Mouse (Mus musculus) cerebral cortex, adult 2 months (tissue): ENCODE results near the gene Bach2.

Source experiments
- WGBS: fragments of 180-500 bp; shearing (Covaris S2); methylation state at CpG from one replicate; pipeline ENCODE4 v1.1.7; 2018; 5-methylcytosine and 5-hydroxymethylcytosine counted together

Bach2 gene

DNA sequence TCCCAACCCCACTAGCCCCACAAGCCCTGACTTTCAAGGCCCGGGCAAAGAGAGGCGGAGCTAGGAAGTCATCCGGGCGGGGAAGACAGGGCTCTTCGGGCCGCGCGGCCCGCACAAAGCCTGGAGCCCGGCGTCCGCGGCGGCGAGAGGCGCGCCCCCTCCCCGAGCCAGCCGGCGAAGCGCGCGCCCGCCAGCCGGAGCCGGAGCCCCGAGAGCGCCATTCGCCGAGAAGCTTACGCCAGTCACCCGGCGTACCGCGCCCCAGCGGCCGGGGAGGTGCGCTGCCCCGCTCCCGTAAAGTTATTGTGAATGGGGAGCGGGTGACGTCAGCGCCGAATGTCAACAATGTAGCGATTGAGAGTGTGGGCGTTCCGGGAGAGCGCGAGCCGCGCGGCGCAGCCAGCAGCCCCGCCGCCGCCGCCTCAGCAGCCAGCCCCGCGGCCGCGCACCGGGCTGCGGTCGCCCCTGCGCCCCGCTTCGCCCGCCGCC is at the start of gene Bach2:
TSS of gene Bach2 (plus strand) at position 439 of the 489 bp plus-strand sequence.
- WGBS: under 1% methylated on average over 67 of the region's 69 CpGs

DNA sequence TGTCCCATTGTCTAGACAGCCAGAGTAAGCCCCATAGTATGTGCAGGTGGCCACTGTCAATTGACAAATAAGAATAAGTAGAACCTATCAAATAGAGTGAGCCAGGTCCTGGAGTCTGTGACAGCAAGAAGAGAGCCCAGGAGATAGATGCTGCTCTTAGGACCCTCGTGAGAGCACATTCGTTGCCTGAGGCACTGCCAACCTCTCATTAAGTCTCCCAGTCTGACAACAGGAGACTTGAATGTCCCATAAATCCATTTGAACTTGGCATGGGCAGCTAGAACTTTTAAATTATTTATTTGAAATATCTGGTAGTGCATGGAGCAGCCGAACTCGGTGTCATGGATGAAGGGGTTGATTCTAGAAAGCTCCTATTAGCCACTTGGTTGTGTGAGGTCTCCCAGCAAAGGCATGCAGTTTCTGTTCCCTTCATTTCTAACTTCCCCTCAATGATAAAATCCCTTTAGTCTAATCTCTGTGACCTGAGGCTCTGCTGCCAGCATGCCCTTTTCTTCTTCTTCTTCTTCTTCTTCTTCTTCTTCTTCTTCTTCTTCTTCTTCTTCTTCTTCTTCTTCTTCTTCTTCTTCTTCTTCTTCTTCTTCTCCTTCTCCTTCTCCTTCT is 49.1 kb upstream of the Bach2 start:
- WGBS: 59% methylated on average over 4 of the region's 4 CpGs

DNA sequence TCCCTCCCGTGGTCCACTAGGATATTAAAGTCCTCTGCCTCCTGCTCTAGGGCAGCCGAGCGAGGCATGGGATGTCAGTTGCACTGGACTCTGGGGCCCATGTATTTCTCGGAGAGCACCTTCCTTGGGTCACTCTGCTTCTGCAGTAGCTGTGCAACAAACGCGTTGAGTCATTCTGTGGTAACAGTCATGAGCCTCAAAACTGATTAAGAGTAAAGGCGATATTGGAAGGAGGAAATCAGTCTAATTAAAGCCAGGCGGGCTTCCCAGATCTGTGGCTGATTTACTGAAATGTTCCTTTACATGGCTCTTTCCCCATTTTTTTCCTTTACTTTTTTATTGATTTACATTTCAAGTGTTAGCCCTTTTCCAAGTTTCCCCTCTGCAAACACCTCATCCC is 48.1 kb upstream of the Bach2 start:
- 93% methylated on average over 8 of the region's 8 CpGs for WGBS

DNA sequence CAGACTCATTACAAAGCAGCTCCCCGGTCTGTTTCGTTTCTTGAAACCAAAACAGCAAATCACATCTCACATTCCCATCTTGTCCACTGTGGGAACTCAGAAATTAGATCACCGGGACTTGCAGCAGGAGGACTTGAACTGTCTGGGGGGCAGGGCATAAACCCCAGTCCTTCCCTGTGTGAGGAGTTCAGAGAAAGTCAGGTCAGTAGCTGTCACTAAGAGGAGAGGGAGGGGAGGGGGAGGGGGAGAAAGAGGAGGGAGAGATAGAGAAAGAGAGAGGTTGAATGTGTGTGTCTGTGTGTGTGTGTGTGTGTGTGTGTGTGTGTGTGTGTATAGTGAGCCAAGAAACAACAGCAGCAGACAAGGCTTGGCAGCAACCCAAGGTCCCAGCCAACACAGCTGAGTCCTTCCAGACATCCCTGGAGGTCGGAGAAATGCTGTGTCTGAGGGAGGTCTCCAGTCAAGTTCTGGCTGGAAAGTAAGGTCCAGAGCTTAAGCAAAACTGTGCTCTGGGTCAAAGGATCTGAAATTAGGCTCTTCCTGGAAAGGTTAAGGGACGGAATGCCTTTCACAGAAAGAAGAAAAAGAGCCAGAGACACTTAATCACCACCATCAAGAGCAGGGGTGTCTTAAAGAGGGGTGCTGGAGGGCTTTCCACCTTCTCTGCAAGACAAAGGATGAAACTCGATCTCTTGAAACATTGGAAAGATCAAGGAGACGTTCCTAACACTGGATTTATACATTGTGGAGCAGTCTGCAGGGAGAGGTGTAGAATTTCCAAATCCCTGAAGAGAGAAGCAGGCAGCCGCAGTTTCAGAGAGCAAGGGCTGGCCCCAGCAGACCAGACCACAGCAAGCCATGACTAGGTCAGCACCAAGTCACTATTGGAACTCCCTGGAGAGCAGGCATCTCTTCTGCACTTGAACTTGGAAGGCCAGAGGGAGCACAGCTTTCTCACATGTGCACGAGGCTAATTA is 42.4 kb upstream of the Bach2 start:
- WGBS: 67% methylated on average over 9 of the region's 9 CpGs

DNA sequence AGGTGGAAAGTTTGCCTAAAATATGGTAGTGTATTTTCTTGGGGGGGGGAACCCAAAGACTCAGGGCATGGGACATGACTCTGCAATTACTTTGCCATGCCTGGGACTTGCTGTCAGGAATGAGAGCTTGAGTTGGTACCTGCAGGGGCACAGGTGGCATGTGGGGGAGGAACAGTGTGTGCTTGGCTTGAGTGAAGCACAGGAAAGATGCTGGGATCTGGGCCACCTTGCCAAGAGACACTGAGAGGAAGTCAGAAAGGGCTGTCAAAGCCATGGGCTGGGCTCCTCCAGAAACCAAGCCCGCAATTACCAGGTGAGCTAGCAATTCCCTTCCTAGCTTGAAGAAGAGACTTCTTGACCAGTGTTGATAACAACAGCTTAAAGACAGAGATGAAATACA is 40.6 kb upstream of the Bach2 start:
- WGBS: 95% methylated on average over 1 of the region's 1 CpGs

DNA sequence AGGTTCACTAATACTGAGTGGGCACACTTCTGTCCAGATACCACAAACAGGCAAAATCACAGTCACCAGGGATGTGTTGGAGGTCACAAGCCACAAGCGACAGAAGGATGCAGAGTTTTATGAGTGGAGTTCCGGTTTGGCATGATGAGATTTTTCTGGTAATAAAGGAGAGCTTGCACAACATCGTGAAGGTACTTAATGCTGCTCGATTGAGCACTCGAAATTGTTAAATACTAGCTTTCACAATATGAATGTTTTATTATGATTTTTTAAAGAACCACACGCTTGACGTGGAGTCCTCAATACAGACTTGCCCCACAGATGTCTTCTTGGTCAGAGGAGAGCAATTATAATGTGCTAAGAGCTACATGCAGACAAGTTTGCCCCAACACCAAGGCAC is 40.0 kb upstream of the Bach2 start:
- WGBS: 80% methylated on average over 7 of the region's 7 CpGs

DNA sequence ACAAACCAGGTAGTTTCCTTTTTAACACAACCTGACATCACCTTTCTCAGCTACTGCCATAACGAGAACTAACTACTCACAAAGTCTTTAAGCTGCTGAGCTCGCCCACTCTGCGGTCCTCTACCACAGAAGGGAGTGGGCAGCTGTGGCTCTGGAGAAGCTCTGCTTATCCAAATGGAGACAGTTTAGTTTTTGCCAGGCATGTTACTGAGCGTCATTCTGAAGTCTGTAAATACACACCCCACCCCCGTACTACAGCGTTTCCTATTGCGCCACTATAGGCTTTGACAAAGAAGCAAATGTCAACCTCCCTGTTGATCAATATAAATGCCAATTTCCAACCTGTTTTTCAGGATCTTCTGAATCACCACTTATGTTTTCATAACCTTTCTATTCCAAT is 39.4 kb upstream of the Bach2 start:
- 53% methylated on average over 7 of the region's 7 CpGs for WGBS

DNA sequence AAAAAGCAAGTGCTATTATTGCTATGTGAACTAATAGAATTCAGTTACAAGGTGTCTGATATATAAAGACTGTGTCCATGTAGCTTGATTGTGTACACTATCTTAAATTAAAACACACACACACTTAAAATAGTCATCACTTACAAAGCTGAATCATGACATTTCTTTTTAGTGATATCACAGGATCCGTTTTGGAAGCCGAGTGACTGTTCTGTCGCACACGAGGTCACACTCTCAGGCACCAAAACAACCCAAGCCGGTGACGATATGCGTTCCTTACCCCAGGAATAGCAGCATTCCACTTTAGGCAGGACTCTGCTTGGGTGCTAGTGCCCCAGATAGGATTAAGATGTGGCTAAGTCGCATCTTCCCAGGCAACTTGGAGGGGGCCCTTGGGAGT is 37.5 kb upstream of the Bach2 start:
- 78% methylated on average over 8 of the region's 8 CpGs for WGBS

DNA sequence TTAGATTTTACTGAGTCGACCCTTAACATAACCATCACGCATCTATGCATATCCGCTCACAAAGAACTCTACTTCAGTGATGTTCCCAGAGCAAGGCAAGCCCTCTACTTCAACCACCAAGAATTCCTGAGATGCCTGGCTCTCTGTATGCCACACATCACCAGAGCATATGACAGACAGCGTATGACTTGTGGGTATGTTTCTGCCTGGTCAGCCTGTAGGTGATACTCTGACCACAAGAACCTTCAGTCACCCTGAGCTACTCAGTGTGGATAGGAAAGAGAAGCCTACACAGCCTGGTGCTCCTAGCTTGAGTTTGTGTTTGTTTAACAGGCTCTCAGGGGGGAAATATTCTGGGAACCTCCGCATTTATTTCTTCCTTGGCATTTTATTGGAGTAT is 36.2 kb upstream of the Bach2 start:
- 94% methylated on average over 5 of the region's 5 CpGs for WGBS

DNA sequence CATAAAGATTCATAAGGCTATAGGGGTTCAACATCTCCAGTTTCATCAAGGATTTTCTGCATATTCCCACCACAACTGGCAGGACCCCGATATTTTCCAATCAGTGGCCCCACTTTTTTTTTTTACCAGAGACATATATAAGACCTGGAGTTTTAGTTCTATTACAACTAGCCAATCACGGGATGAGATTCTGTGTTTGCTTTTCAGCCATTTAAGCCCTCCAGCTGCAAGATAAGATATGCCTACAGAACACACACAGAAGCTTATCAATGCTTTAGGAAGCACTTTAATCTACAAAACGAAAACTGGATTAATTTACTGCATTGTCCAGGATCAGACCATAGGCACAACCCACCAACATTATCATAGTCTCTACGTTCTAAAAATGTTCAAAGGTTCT is 33.8 kb upstream of the Bach2 start:
- WGBS: 90% methylated on average over 4 of the region's 4 CpGs

DNA sequence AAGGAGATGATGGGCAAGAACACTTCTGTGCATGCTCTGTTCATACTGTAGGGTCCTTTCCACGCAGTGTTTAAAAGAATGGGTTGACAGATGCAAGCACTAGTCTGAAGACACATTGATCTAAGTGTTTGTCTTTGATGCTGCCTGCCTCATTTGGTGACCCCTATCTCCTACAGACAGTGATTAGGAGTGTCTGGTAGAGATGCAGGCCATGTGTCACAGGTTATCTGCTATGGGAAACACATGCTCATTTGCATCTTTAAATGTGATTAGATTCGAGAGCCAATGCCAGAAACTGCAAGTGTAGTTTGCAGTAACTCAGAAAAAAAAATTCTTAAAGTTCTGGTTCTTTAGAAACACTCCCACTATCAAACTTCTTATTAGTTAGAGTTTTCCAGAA is 32.8 kb upstream of the Bach2 start:
- 76% methylated on average over 2 of the region's 2 CpGs for whole genome bisulfite sequencing

DNA sequence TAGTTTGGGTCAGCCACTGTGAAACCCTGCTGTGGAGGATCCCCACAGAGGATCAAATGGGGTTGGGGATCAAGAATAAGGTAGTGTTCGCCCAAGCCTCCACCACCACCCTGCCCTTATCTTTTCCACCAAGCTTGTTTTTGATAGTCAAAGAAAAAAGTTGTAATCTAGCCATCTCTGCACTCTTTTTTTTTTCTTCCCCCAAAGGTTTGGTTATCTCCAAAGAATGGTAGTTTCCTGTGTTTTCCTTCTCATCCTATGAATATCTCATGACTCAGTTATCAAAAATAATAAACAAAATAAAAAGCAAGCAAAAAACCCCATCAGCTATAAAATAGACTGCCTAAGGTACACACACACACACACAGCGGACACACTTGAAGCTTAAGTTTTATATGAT is 28.6 kb upstream of the Bach2 start:
- WGBS: 95% methylated on average over 2 of the region's 2 CpGs

DNA sequence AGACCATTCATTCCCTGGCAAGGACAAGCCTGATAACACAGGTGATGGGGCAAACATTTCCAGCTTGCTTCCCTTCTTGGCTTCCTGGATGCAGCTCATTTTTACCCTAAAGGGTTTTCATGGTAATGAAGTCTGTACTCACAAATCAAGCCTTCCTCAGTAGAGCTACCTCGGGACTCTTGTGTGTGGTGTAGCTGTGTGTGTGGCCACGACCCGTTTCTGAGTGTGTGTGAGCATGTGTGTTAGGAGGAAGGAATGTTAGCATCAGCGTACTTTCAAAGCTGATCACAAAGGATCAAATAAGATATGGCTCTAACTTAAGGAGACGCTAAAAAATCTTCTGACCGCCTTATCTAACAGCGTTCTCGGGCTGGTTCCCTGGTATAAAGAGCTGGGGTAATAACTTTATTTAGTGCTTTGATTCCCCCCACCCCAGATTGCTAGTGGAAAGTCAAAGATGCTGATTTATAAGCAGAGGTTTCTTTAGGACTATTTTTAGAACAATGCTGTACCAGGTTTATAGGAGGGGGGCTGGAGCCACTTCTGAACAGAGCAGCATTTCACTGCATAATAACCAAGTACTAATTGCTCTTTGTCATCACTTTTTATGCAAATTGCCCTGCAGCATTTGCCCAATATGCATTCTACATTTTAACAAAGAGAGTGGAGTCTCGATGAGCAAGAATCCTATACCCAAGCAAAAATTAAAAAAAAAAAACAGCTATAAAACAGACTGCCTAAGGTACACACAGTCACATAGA is 28.0 kb upstream of the Bach2 start:
- WGBS: 69% methylated on average over 9 of the region's 9 CpGs

DNA sequence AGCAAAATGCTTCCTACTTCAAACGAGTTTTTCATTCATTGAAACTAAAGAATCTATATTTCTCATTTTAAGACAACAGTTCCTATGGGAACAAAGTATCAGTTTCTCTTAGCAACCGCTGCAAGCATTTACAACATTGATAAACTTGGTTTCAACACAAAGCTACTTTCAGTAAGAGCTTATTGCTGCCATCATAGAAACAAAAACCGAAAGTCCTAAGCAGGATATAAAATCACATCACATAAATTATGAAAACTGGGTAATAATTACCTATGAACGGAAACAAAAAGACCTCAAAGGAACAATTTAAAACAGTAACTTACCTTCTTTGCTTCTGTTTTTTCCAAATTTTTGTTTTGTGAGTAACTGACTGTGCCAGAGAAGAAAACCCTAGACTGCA is 22.1 kb upstream of the Bach2 start:
- WGBS: 77% methylated on average over 4 of the region's 4 CpGs

DNA sequence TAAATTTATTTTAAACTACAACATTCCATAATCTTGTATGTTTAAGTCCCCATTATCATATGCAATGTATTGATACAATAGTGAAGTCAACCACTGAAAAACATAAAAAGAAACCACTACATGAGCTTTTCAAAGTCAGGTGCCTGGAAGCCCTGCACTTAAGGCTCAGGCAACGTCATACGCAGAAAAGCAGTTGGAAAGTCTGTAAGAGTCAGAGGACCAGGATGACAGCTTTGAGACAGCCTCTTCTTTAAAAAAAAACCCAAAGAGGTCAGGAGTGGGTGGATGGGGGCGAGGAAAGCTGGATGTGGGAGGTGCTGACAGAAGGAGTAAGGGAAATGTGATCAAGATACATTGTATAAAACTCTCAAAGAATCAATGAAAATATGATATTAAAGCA is 21.6 kb upstream of the Bach2 start:
- 62% methylated on average over 3 of the region's 3 CpGs for WGBS

DNA sequence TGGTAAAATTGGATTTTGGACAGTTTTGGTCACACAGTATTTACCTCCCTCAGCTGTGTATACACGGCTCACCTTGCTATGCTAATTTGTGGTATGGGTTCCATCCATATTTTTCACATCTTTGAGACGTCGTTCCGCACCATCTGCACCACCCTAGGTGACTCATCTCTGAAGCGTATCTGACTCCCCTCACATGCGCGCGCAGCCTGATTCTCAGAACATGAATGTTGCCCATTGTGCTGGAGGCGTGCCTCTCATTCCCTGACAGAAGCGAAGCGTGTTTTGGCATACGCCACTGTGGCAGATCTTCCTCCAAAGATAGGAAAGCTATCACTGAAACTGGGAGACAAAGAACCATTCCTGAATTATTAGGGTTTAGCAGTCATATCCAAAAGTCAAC is 21.0 kb upstream of the Bach2 start:
- 63% methylated on average over 12 of the region's 12 CpGs for WGBS

DNA sequence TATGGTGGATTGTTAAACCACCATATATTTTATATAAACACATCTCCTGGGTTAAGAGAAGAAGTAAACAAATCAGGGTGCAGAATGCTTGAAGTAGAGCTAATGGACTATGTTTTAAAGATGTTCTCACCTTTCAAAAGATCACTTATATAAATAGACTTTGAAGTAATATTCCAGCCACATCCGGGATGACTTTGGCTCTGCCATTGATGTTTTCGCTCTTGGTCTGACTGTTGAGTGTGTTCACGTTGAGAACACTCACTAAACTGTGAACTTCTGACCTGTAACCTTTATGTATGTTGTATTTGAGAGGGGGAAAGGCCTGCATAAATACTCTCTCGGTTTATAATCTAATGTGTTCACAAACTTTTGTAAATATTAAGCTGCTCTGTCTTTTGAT is 20.2 kb upstream of the Bach2 start:
- WGBS: 90% methylated on average over 4 of the region's 4 CpGs

DNA sequence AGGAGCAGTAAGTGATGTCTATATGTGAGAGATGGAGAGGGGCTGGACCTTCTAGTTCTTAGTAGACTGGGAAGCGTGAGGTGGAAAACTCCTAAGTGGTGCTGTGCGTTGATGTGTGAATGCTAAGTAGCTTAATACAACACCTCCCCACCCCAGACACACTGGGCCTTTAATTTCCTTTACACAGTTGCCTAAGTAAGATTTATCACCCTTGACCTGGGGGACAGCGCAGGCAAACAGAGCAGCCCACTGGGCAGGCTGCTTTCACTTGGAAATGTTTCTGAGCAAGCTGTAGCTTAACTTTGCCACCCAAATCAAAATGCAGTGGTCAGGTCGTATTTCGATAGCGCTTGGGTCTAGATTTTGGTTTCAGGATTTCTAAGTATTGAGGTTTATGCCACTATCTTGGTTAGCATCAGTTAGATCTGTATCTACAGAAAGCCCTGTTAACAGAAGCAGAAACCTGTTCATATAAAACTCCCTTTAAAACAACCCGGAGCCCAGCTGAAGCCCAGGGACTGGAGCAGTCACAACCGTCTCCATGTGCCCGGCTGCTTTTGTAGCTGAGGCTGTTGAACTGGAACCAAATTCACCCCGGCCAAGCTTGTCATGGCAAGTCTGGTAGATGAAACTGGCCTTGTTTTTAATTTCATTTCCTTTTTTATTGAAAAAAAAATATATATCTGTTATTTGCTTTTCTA is 19.0 kb upstream of the Bach2 start:
- 79% methylated on average over 10 of the region's 10 CpGs for WGBS

DNA sequence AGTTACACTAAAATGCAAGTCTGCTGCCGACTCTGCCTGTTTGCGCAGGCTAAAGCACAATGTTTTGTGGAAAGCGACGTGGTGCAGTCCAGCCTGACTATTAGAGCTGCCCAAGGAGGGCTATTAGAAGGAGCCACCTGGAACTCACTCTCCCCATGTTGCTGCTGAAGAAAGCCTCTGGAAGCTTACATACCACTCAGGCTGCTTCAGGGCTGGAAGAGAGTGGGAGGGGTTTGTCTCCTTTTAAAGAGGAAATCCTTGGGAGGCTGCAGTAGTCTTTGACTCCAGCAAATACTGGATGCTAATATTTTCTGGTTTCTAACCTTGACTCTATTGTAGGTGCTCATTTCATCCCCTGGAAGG is 18.5 kb upstream of the Bach2 start:
- 86% methylated on average over 4 of the region's 4 CpGs for WGBS

DNA sequence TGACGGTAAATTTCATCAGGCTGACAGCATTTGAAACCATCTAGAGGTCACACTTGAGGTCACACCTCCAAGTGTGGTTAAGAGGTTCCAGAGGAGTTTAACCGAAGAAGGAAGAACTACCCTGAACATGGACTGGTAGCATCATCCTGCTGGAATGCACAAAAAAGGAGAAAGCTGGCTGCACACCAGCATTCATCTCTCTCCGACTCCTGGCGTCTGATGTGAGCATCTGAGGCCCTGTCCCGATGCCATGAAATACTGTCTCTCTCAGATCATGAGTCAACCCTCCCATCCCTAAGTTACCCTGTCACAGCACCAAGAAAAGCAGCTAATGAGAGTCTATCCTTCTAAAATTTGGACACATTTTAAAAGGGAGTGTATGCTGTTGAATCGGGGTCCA is 17.6 kb upstream of the Bach2 start:
- WGBS: 65% methylated on average over 6 of the region's 6 CpGs

DNA sequence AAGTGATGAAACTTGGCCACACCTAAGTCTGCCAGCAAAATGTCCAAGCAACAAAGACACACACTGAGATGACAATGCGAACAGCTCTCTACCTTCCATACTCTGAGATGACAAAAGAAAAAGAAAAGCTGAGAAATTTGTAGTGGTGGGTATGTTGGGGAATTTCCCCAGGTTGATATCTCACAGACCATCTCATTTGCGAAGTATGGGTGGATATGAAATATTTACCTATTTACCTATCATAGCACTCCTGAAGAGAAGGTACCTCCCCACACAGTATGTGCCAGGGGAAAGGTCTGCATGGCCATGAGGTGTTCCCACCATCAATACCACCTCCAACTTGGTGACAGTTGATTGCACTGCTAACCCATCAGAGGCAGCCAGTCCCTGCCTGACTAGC is 13.4 kb upstream of the Bach2 start:
- WGBS: 99% methylated on average over 2 of the region's 2 CpGs
